Mouse (Mus musculus): ENCODE results near the gene Vps72. TPM values are rescaled to one million over a fixed set of nuclear protein-coding genes. Genes with fewer than 3 reads are reported as not detected.

Vps72 gene
- polyA plus RNA-seq, 1 experiment from 2014 or later: 170 TPM

- no peak for TF ChIP-seq CTCF (IDR thresholded peaks at IDR 0.05; ENCODE audit: low read depth)
- WGBS: 51% methylated on average over 18 of the region's 18 CpGs
- ATAC-seq (ENCODE audit: insufficient read depth) (no peak), DNase-seq (no peak)
- Histone ChIP-seq H3K36me3 (ENCODE audit: insufficient read depth) (peaks cover 10% of the 10 kb centered on the region; the same call in 1 of the 2 replicates), H3K9ac (no peak overlapping the region), H3K4me2 (no peak overlapping the region), H3K9me3 (ENCODE audit: low read depth, low read length) (no peaks in the 10 kb centered on the region), H3K27ac (ENCODE audit: low read depth) (no peak overlapping the region), H3K4me1 (ENCODE audit: insufficient read depth) (no peaks in the 10 kb centered on the region), H3K4me3 (ENCODE audit: low read depth, low read length) (no peak overlapping the region), H3K27me3 (ENCODE audit: insufficient read depth, low read length) (no peaks in the 10 kb centered on the region)
Measured at GRCm38 (mm10) chr3:95140289-95140595, 29.4 kb downstream of the Vps72 start.

- no peaks in the 10 kb centered on the region for H3K4me1 ChIP-seq (ENCODE audit: insufficient read depth)
- H3K9me3 ChIP-seq (ENCODE audit: low read depth, low read length): no peaks in the 10 kb centered on the region
- 89% methylated on average over 6 of the region's 6 CpGs for WGBS
- H3K4me3 ChIP-seq (ENCODE audit: low read depth, low read length): no peak overlapping the region
- no peaks in the 10 kb centered on the region for H3K27me3 ChIP-seq (ENCODE audit: insufficient read depth, low read length)
- H3K27ac ChIP-seq (ENCODE audit: low read depth): no peak overlapping the region
- no peak overlapping the region for H3K9ac ChIP-seq
- H3K4me2 ChIP-seq: no peak overlapping the region
- no peak for TF ChIP-seq CTCF (IDR thresholded peaks at IDR 0.05; ENCODE audit: low read depth)
- DNase-seq (no peak), ATAC-seq (ENCODE audit: insufficient read depth) (no peak)
- peaks cover 10% of the 10 kb centered on the region; the same call in 1 of the 2 replicates for H3K36me3 ChIP-seq (ENCODE audit: insufficient read depth)
Measured at GRCm38 (mm10) chr3:95140795-95141194, 30.0 kb downstream of the Vps72 start.

- Histone ChIP-seq H3K9ac (no peak overlapping the region), H3K36me3 (ENCODE audit: insufficient read depth) (peaks cover 10% of the 10 kb centered on the region; the same call in 1 of the 2 replicates), H3K4me1 (ENCODE audit: insufficient read depth) (no peaks in the 10 kb centered on the region), H3K27ac (ENCODE audit: low read depth) (no peak overlapping the region), H3K27me3 (ENCODE audit: insufficient read depth, low read length) (no peaks in the 10 kb centered on the region), H3K4me2 (no peak overlapping the region), H3K9me3 (ENCODE audit: low read depth, low read length) (no peaks in the 10 kb centered on the region), H3K4me3 (ENCODE audit: low read depth, low read length) (no peak overlapping the region)
- ATAC-seq (ENCODE audit: insufficient read depth) (no peak), DNase-seq (no peak)
- no peak for TF ChIP-seq CTCF (IDR thresholded peaks at IDR 0.05; ENCODE audit: low read depth)
- WGBS: 88% methylated on average over 9 of the region's 9 CpGs
Measured at GRCm38 (mm10) chr3:95141474-95141873, 30.7 kb downstream of the Vps72 start.

GRCm38 (mm10) chr3:95141952-95142616 lies 31.3 kb downstream of the Vps72 start, which contains the start of gene Tnfaip8l2:
Tnfaip8l2 (minus strand) TSS chr3:95142360.
- Histone ChIP-seq H3K36me3 (ENCODE audit: insufficient read depth) (peaks cover 10% of the 10 kb centered on the region; the same call in 1 of the 2 replicates), H3K4me1 (ENCODE audit: insufficient read depth) (no peaks in the 10 kb centered on the region), H3K27me3 (ENCODE audit: insufficient read depth, low read length) (no peaks in the 10 kb centered on the region), H3K27ac (ENCODE audit: low read depth) (no peak within 1 kb of the TSS), H3K4me3 (ENCODE audit: low read depth, low read length) (no peak within 1 kb of the TSS), H3K9ac (no peak within 1 kb of the TSS), H3K9me3 (ENCODE audit: low read depth, low read length) (no peaks in the 10 kb centered on the region), H3K4me2 (no peak within 1 kb of the TSS)
- DNase-seq (no peak), ATAC-seq (ENCODE audit: insufficient read depth) (peak; percentile 48; the same call in 1 of the 2 replicates)
- 80% methylated on average over 10 of the region's 10 CpGs for WGBS
- no peak for TF ChIP-seq CTCF (IDR thresholded peaks at IDR 0.05; ENCODE audit: low read depth)

GRCm38 (mm10) chr3:95142617-95143011 lies 31.8 kb downstream of the Vps72 start:
- 7% methylated on average over 5 of the region's 5 CpGs for WGBS
- Histone ChIP-seq H3K36me3 (ENCODE audit: insufficient read depth) (peaks cover 10% of the 10 kb centered on the region; the same call in 1 of the 2 replicates), H3K9me3 (ENCODE audit: low read depth, low read length) (no peaks in the 10 kb centered on the region), H3K4me1 (ENCODE audit: insufficient read depth) (no peaks in the 10 kb centered on the region), H3K27ac (ENCODE audit: low read depth) (no peak overlapping the region), H3K4me2 (no peak overlapping the region), H3K27me3 (ENCODE audit: insufficient read depth, low read length) (no peaks in the 10 kb centered on the region), H3K4me3 (ENCODE audit: low read depth, low read length) (no peak overlapping the region), H3K9ac (no peak overlapping the region)
- peak; percentile 97 for TF ChIP-seq CTCF (IDR thresholded peaks at IDR 0.05; ENCODE audit: low read depth)
- ATAC-seq (ENCODE audit: insufficient read depth): peak; percentile 47
- DNase-seq: peak; percentile 93

GRCm38 (mm10) chr3:95147924-95148323 lies 37.1 kb downstream of the Vps72 start:
- no peak for ATAC-seq (ENCODE audit: insufficient read depth)
- H3K9me3 ChIP-seq (ENCODE audit: low read depth, low read length): no peaks in the 10 kb centered on the region
- TF ChIP-seq CTCF (IDR thresholded peaks at IDR 0.05; ENCODE audit: low read depth): no peak
- no peak overlapping the region for H3K27ac ChIP-seq (ENCODE audit: low read depth)
- H3K36me3 ChIP-seq (ENCODE audit: insufficient read depth): no peaks in the 10 kb centered on the region
- no peak for DNase-seq
- H3K9ac ChIP-seq: no peak overlapping the region
- H3K4me3 ChIP-seq (ENCODE audit: low read depth, low read length): no peak overlapping the region
- H3K27me3 ChIP-seq (ENCODE audit: insufficient read depth, low read length): no peaks in the 10 kb centered on the region
- no peaks in the 10 kb centered on the region for H3K4me1 ChIP-seq (ENCODE audit: insufficient read depth)
- no peak overlapping the region for H3K4me2 ChIP-seq
- WGBS: 55% methylated on average over 3 of the region's 3 CpGs

GRCm38 (mm10) chr3:95153874-95154273 lies 43.1 kb downstream of the Vps72 start:
- TF ChIP-seq CTCF (IDR thresholded peaks at IDR 0.05; ENCODE audit: low read depth): peak; percentile 54
- no peaks in the 10 kb centered on the region for H3K36me3 ChIP-seq (ENCODE audit: insufficient read depth)
- H3K27ac ChIP-seq (ENCODE audit: low read depth): no peak overlapping the region
- no peak overlapping the region for H3K4me2 ChIP-seq
- no peak overlapping the region for H3K9ac ChIP-seq
- H3K27me3 ChIP-seq (ENCODE audit: insufficient read depth, low read length): no peaks in the 10 kb centered on the region
- H3K4me3 ChIP-seq (ENCODE audit: low read depth, low read length): no peak overlapping the region
- ATAC-seq (ENCODE audit: insufficient read depth) (no peak), DNase-seq (peak; percentile 38)
- H3K4me1 ChIP-seq (ENCODE audit: insufficient read depth): no peaks in the 10 kb centered on the region
- H3K9me3 ChIP-seq (ENCODE audit: low read depth, low read length): no peaks in the 10 kb centered on the region
- WGBS: 49% methylated on average over 4 of the region's 4 CpGs

Measured in lung, embryonic 14.5 days (tissue).